Mouse (Mus musculus) urinary bladder, postnatal 36 days (tissue): ENCODE results near the gene Slc22a23.
A peak's percentile ranks its signal among the peaks of the same experiment; 100 is the strongest.

Experiments
- DNase-seq, 2 experiments: peaks; one replicate each; pipeline ENCODE4 v3.0.0; 2022; ENCODE audit warnings: low spot score in 2 of 2, mixed read lengths in 1 of 2

Slc22a23 gene

GRCm38 (mm10) chr13:34235056-34235455 lies 109.9 kb downstream of the Slc22a23 start:
- no peak for DNase-seq

GRCm38 (mm10) chr13:34234439-34234838 lies 110.5 kb downstream of the Slc22a23 start:
- DNase-seq = peak in 1 of 2 experiments; percentile 16

GRCm38 (mm10) chr13:34232992-34233391 lies 112.0 kb downstream of the Slc22a23 start:
- DNase-seq = no peak

GRCm38 (mm10) chr13:34228905-34229304 lies 116.1 kb downstream of the Slc22a23 start:
- DNase-seq = no peak

- DNase-seq = no peak
Observed at GRCm38 (mm10) chr13:34227720-34228661, 117.0 kb downstream of the Slc22a23 start.

- DNase-seq = no peak
Observed at GRCm38 (mm10) chr13:34226940-34227339, 118.0 kb downstream of the Slc22a23 start.

GRCm38 (mm10) chr13:34222985-34223384 lies 122.0 kb downstream of the Slc22a23 start:
- DNase-seq = peak in 1 of 2 experiments; percentile 40

GRCm38 (mm10) chr13:34219728-34220127 lies 125.3 kb downstream of the Slc22a23 start:
- no peak for DNase-seq

- DNase-seq = no peak
Observed at GRCm38 (mm10) chr13:34218776-34219175, 126.2 kb downstream of the Slc22a23 start.

- no peak for DNase-seq
Observed at GRCm38 (mm10) chr13:34214855-34215254, 130.1 kb downstream of the Slc22a23 start.

GRCm38 (mm10) chr13:34212735-34213212 lies 132.2 kb downstream of the Slc22a23 start:
- peak; percentile 70 to 77 for DNase-seq

- no peak for DNase-seq
Observed at GRCm38 (mm10) chr13:34211261-34211775, 133.7 kb downstream of the Slc22a23 start.

GRCm38 (mm10) chr13:34207714-34208470 lies 137.1 kb downstream of the Slc22a23 start:
- no peak for DNase-seq

GRCm38 (mm10) chr13:34205216-34205615 lies 139.8 kb downstream of the Slc22a23 start:
- no peak for DNase-seq

- no peak for DNase-seq
Observed at GRCm38 (mm10) chr13:34195676-34196075, 149.3 kb downstream of the Slc22a23 start.

GRCm38 (mm10) chr13:34193384-34193783 lies 151.6 kb downstream of the Slc22a23 start:
- DNase-seq = no peak

- DNase-seq = peak; percentile 31 to 43
Observed at GRCm38 (mm10) chr13:34192414-34193191, 152.4 kb downstream of the Slc22a23 start.

- DNase-seq = peak; percentile 61 to 65
Observed at GRCm38 (mm10) chr13:34187571-34187970, 157.4 kb downstream of the Slc22a23 start.

GRCm38 (mm10) chr13:34185371-34185770 lies 159.6 kb downstream of the Slc22a23 start:
- DNase-seq = no peak

GRCm38 (mm10) chr13:34181624-34182023 lies 163.4 kb downstream of the Slc22a23 start:
- no peak for DNase-seq

- DNase-seq = no peak
Observed at GRCm38 (mm10) chr13:34174025-34174424, 171.0 kb downstream of the Slc22a23 start.
